ENCODE assay signal across 24 mouse cellular contexts in the genomic region with DNA sequence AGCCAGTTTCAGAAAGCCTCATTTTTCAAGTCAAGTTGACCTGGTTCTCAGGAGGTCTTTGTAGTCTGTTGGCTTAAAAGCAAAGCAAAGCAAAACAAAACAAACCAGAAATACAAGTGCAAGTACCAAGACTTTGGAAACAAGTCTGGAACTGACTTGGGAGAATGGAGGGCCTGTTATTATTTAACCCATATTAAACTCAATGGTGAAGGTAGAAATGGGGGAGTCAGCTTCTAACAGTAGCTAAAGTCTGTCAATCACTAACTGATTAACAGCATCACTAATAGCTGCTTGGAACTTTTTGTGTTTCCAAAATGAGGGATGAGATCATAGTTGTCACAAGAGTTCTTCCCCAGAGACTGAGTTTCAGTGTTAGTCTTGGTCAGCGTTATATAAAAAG. TPM values are rescaled to one million over a fixed set of nuclear protein-coding genes. Genes with fewer than 3 reads are reported as not detected.
"Had no signal": no experiment of that assay in that cellular context is flagged by ENCODE, and none has a peak within 500 bp of the region (broad histone marks: within the 10 kb centered on the region; RNA-seq: fewer than 3 reads in every experiment).

No protein-coding gene starts in this region.

- ATAC-seq: liver, postnatal 0 days; lung, postnatal 0 days; midbrain, embryonic 16.5 days had no signal

- H3K9ac ChIP-seq: liver, embryonic 15.5 days; liver, postnatal 0 days; lung, embryonic 15.5 days; midbrain, embryonic 12.5 days; neural tube, embryonic 13.5 days; neural tube, embryonic 15.5 days; stomach, embryonic 15.5 days had no signal

- H3K27me3 ChIP-seq: liver, embryonic 15.5 days; lung, embryonic 15.5 days; midbrain, embryonic 12.5 days; neural tube, embryonic 13.5 days; neural tube, embryonic 15.5 days; stomach, embryonic 15.5 days had no signal

- H3K36me3 ChIP-seq: liver, embryonic 15.5 days; lung, embryonic 15.5 days; midbrain, embryonic 12.5 days; stomach, embryonic 15.5 days had no signal

- H3K4me3 ChIP-seq: liver, embryonic 15.5 days; lung, embryonic 15.5 days; midbrain, embryonic 10.5 days; midbrain, embryonic 12.5 days; myocyte; neural tube, embryonic 13.5 days; neural tube, embryonic 15.5 days; stomach, embryonic 15.5 days had no signal

- DNase-seq: liver, postnatal 0 days; lung, adult 2 months; lung, postnatal 14 days; lung, postnatal 36 days; midbrain, embryonic 14.5 days; retina, postnatal 1 day; right cerebral cortex, adult 18-20 months; right cerebral cortex, postnatal 25 days; right cerebral cortex, postnatal 4 days; thymus, adult 2 months; thymus, postnatal 25 days; thymus, postnatal 4 days had no signal

- H3K4me1 ChIP-seq: lung, embryonic 15.5 days; midbrain, embryonic 10.5 days; midbrain, embryonic 12.5 days; neural tube, embryonic 13.5 days; neural tube, embryonic 15.5 days; stomach, embryonic 15.5 days had no signal

- H3K9me3 ChIP-seq: liver, embryonic 15.5 days; lung, embryonic 15.5 days; midbrain, embryonic 10.5 days; midbrain, embryonic 12.5 days; neural tube, embryonic 13.5 days; neural tube, embryonic 15.5 days; stomach, embryonic 15.5 days had no signal

- H3K27ac ChIP-seq: liver, embryonic 15.5 days; lung, embryonic 15.5 days; midbrain, embryonic 10.5 days; midbrain, embryonic 12.5 days; neural tube, embryonic 13.5 days; neural tube, embryonic 15.5 days; stomach, embryonic 15.5 days; stomach, postnatal 0 days had no signal

- H3K4me2 ChIP-seq: liver, embryonic 15.5 days; lung, embryonic 15.5 days; midbrain, embryonic 12.5 days; neural tube, embryonic 13.5 days; neural tube, embryonic 15.5 days; stomach, embryonic 15.5 days had no signal

RNA-seq across cellular contexts. Expression of a gene that starts 16.9 kb away (rescaled TPM):
- polyA plus RNA-seq: small intestine, adult 2 months had no signal
